ENCODE assay signal across 7 mouse cellular contexts in genomic region chrX:57393412-57393811, GRCm38 (mm10). TPM values are rescaled to one million over a fixed set of nuclear protein-coding genes. Genes with fewer than 3 reads are reported as not detected.
DNase-seq lines count a peak whose midpoint lies in the region; ATAC-seq lines count a peak whose summit lies in the region.

No protein-coding gene starts in this region.

- H3K9ac ChIP-seq in lung, embryonic 16.5 days (ENCODE audit: low read length) = no peak overlapping the region
- peak overlapping the region; percentile 44; the same call in 1 of the 2 replicates for H3K9ac ChIP-seq in forebrain, embryonic 15.5 days (replicated peaks)
- peak overlapping the region; percentile 39; the same call in 1 of the 2 replicates for H3K9ac ChIP-seq in liver, embryonic 12.5 days
- H3K9ac ChIP-seq in stomach, embryonic 15.5 days = no peak overlapping the region

- WGBS in lung, embryonic 16.5 days = 18% methylated on average over 7 of the region's 7 CpGs
- WGBS in forebrain, embryonic 15.5 days = 37% methylated on average over 7 of the region's 7 CpGs
- WGBS in liver, embryonic 12.5 days (ENCODE audit: insufficient replicate concordance) = 20% methylated on average over 7 of the region's 7 CpGs
- 29% methylated on average over 7 of the region's 7 CpGs for WGBS in stomach, embryonic 15.5 days

- H3K4me1 ChIP-seq in lung, embryonic 16.5 days (replicated peaks; ENCODE audit: control insufficient read depth, insufficient read depth, low read length) = no peaks in the 10 kb centered on the region
- peaks cover 11% of the 10 kb centered on the region; the same call in 1 of the 2 replicates for H3K4me1 ChIP-seq in forebrain, embryonic 15.5 days
- H3K4me1 ChIP-seq in liver, embryonic 12.5 days = no peaks in the 10 kb centered on the region
- H3K4me1 ChIP-seq in stomach, embryonic 15.5 days = no peaks in the 10 kb centered on the region

- H3K27me3 ChIP-seq in lung, embryonic 16.5 days (ENCODE audit: control insufficient read depth, insufficient read depth, low read depth, low read length) = no peaks in the 10 kb centered on the region
- H3K27me3 ChIP-seq in forebrain, embryonic 15.5 days = no peaks in the 10 kb centered on the region
- no peaks in the 10 kb centered on the region for H3K27me3 ChIP-seq in liver, embryonic 12.5 days (replicated peaks)
- no peaks in the 10 kb centered on the region for H3K27me3 ChIP-seq in stomach, embryonic 15.5 days (replicated peaks)

- ATAC-seq in lung, embryonic 16.5 days (ENCODE audit: low read depth) = 0 out of 2 replicates have a peak, but pooled peaks have one; percentile 35
- peak; percentile 45 for ATAC-seq in forebrain, embryonic 15.5 days (replicated peaks)
- no peak for ATAC-seq in liver, embryonic 12.5 days
- no peak for ATAC-seq in stomach, embryonic 15.5 days (ENCODE audit: insufficient read depth, low FRiP score, low read depth)

- no peak for DNase-seq in lung, postnatal 4 days
- DNase-seq in cerebellum, adult 9-10 months = no peak
- DNase-seq in MN1 (ENCODE audit: low spot score) = no peak

- H3K9me3 ChIP-seq in lung, embryonic 16.5 days (ENCODE audit: control insufficient read depth, low read length) = no peaks in the 10 kb centered on the region
- H3K9me3 ChIP-seq in forebrain, embryonic 15.5 days = no peaks in the 10 kb centered on the region
- no peaks in the 10 kb centered on the region for H3K9me3 ChIP-seq in liver, embryonic 12.5 days (replicated peaks)
- H3K9me3 ChIP-seq in stomach, embryonic 15.5 days = no peaks in the 10 kb centered on the region

- H3K4me2 ChIP-seq in lung, embryonic 16.5 days (ENCODE audit: low read depth, low read length) = peak overlapping the region; percentile 41
- H3K4me2 ChIP-seq in forebrain, embryonic 15.5 days (replicated peaks) = peak overlapping the region; percentile 39
- H3K4me2 ChIP-seq in liver, embryonic 12.5 days = peak overlapping the region; percentile 63
- peak overlapping the region; percentile 29 for H3K4me2 ChIP-seq in stomach, embryonic 15.5 days

- peaks cover 7% of the 10 kb centered on the region; the same call in 1 of the 2 replicates for H3K36me3 ChIP-seq in lung, embryonic 16.5 days (ENCODE audit: control insufficient read depth, insufficient read depth, low read length)
- peaks cover 16% of the 10 kb centered on the region for H3K36me3 ChIP-seq in forebrain, embryonic 15.5 days
- peaks cover 21% of the 10 kb centered on the region for H3K36me3 ChIP-seq in liver, embryonic 12.5 days
- H3K36me3 ChIP-seq in stomach, embryonic 15.5 days = no peaks in the 10 kb centered on the region; the same call in 1 of the 2 replicates

- H3K4me3 ChIP-seq in lung, embryonic 16.5 days (ENCODE audit: low read length) = peak overlapping the region; percentile 21
- peak overlapping the region; percentile 70 for H3K4me3 ChIP-seq in forebrain, embryonic 15.5 days
- H3K4me3 ChIP-seq in liver, embryonic 12.5 days = peak overlapping the region; percentile 68
- no peak overlapping the region for H3K4me3 ChIP-seq in stomach, embryonic 15.5 days (replicated peaks)

- H3K27ac ChIP-seq in lung, embryonic 16.5 days (ENCODE audit: low read length) = no peak overlapping the region
- peak overlapping the region; percentile 64; the same call in 1 of the 2 replicates for H3K27ac ChIP-seq in forebrain, embryonic 15.5 days (replicated peaks)
- no peak overlapping the region for H3K27ac ChIP-seq in liver, embryonic 12.5 days
- no peak overlapping the region for H3K27ac ChIP-seq in stomach, embryonic 15.5 days

RNA-seq across cellular contexts. Expression of gene Rbmx, which starts 0.6 kb away (rescaled TPM):
- polyA plus RNA-seq in lung, embryonic 16.5 days (2015; fragmentation: Nextera tagmentation; extraction: Ambion mirVana) = 125 and 131 TPM in 2 replicates
- polyA plus RNA-seq in forebrain, embryonic 15.5 days (2015; fragmentation: Nextera tagmentation; extraction: Ambion mirVana) = 253 and 254 TPM in 2 replicates
- polyA plus RNA-seq in liver, embryonic 12.5 days (2016; fragmentation: Nextera tagmentation; extraction: Ambion mirVana) = 36.4 and 37.2 TPM in 2 replicates
- polyA plus RNA-seq in stomach, embryonic 15.5 days (2015; fragmentation: Nextera tagmentation; extraction: Ambion mirVana) = 86.2 and 98.5 TPM in 2 replicates

RNA-seq across cellular contexts. Expression of gene Gm364, which starts 15.5 kb away (rescaled TPM):
- not detected in 2 replicates for polyA plus RNA-seq in lung, embryonic 16.5 days (2015; fragmentation: Nextera tagmentation; extraction: Ambion mirVana)
- polyA plus RNA-seq in forebrain, embryonic 15.5 days (2015; fragmentation: Nextera tagmentation; extraction: Ambion mirVana) = not detected in 2 replicates
- polyA plus RNA-seq in liver, embryonic 12.5 days (2016; fragmentation: Nextera tagmentation; extraction: Ambion mirVana) = not detected in 2 replicates
- polyA plus RNA-seq in stomach, embryonic 15.5 days (2015; fragmentation: Nextera tagmentation; extraction: Ambion mirVana) = not detected in 2 replicates

RNA-seq across cellular contexts. Expression of gene Arhgef6, which starts 54.9 kb away (rescaled TPM):
- 22.9 and 26.4 TPM in 2 replicates for polyA plus RNA-seq in lung, embryonic 16.5 days (2015; fragmentation: Nextera tagmentation; extraction: Ambion mirVana)
- polyA plus RNA-seq in forebrain, embryonic 15.5 days (2015; fragmentation: Nextera tagmentation; extraction: Ambion mirVana) = 4.4 and 7.0 TPM in 2 replicates
- 4.5 and 5.7 TPM in 2 replicates for polyA plus RNA-seq in liver, embryonic 12.5 days (2016; fragmentation: Nextera tagmentation; extraction: Ambion mirVana)
- 4.3 and 4.4 TPM in 2 replicates for polyA plus RNA-seq in stomach, embryonic 15.5 days (2015; fragmentation: Nextera tagmentation; extraction: Ambion mirVana)

Comparison
In these comparisons a context has a peak if more than half of its experiments do, and no peak if none do; other contexts are left out.
1. ATAC-seq: peak in lung, embryonic 16.5 days (single experiment) and forebrain, embryonic 15.5 days (single experiment); none in liver, embryonic 12.5 days (single experiment) and stomach, embryonic 15.5 days (single experiment).
2. H3K9ac ChIP-seq: peak in forebrain, embryonic 15.5 days (single experiment) and liver, embryonic 12.5 days (single experiment); none in lung, embryonic 16.5 days (single experiment) and stomach, embryonic 15.5 days (single experiment).
3. Peak in every context shown above with its lines, with median percentiles within 50 percentile points of each other: H3K4me2 ChIP-seq.